Mouse (Mus musculus) CD8-positive naive resting alpha-beta T cell, adult 2 months (primary cell): Measurements from ENCODE around the gene Dlg2.

ENCODE experiments used
- DNase-seq, 2 experiments: peaks; one replicate each; pipeline ENCODE4 v3.0.0; 2022; ENCODE audit warnings: low read depth in 2 of 2, low spot score in 2 of 2

The Dlg2 gene

GRCm38 (mm10) chr7:92442082-92442481, 1965.6 kb downstream of the Dlg2 start:
- DNase-seq = no peak

DNA sequence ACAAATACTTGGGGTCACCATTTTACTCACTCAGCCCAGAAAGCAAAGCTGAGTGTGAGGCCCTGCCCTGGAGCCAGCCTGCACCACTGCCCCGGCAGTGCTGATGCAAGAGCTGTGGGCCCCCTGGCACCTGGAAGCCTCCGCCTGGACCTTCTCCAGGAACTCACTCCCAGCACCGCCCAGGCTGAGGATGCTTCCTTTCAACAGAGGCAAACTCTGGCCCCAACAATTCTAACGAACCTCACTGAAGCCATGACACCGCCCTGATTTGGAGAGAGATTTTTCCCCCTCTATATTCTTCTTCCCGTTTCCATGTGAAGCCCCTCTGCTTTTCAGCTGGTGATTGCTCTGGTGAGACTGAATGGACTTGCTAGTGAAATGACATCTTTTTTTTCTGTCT, 1971.5 kb downstream of the Dlg2 start:
- DNase-seq = no peak

DNA sequence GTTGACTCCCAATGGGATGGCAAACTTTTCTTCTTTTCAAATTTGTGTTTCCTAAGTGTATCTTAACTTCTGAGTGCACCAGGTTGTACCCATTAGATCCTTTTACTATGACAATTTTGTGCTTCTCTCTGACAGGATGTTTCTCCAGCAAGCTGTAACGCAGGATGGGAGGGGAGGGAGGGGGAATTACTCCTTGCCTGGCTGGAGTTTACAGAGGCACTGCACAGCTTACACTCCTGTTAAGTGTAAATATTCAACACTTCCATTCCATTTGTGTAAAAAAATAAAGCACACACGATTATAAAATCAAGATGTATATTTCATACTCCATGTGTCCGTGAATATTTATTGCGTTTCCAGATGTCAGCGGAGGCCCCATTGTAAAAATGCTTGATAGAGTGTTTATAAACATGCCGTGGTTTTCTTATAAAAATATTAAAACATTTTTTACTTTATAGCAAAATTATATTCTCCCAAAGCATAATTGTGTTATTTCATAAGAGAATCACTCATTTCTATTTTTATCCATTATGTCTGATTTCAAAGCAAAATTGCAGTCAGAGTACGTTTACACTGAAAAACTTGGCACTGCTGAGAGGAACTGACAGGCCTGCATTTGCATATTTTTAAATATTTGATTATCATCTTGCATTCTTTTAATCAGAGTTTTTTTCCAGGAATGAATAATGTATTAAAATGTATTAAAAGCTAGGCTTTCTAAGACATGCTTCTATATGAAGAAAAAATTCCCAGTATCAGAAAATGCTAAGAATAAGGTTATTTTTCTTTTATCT, 1972.5 kb downstream of the Dlg2 start:
- DNase-seq = no peak

GRCm38 (mm10) chr7:92454176-92454575, 1977.7 kb downstream of the Dlg2 start:
- no peak for DNase-seq

GRCm38 (mm10) chr7:92455927-92456326, 1979.5 kb downstream of the Dlg2 start:
- no peak for DNase-seq

DNA sequence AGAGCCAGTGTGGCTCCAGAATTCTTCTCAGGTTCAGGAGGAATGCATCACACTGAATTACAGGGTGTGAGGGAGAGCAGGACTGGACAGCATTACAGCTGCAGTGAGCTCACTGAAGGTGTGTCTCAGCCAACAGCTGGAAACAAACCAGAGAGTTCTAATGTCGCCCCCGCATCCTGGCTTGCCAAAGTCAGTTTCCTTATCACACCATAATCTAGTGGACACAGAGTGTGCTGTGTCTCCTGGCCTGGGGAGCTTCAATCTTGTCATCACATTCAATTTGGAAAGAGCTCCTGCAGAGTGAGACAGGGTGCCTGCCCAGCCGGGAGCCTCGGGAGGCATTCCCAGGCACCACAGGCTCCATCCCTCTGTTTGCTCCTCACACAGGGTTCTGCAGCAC, 1981.3 kb downstream of the Dlg2 start:
- no peak for DNase-seq

GRCm38 (mm10) chr7:92458308-92458707, 1981.8 kb downstream of the Dlg2 start:
- no peak for DNase-seq

DNA sequence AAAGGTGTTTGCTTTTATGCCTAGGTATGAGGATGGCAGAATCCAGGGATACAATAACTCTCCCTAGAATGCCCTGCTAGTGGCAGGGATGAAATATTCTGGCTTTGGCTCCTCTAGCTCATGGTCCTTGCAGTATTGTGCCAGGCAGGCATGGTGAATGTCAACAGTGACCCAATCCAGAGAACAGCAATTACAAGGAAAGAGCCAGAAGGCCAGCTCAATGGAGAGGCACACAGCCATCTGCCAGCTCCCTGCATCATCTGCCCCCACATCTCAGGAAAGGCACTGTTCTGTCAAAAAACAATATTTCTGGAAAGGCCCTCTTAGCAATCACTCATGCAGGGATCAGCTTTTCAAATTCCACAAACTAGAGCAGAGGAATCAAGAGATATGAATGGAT, 1984.1 kb downstream of the Dlg2 start:
- DNase-seq = no peak

GRCm38 (mm10) chr7:92461256-92461655, 1984.8 kb downstream of the Dlg2 start:
- no peak for DNase-seq

GRCm38 (mm10) chr7:92463080-92463877, 1986.8 kb downstream of the Dlg2 start:
- DNase-seq = no peak

GRCm38 (mm10) chr7:92464290-92464689, 1987.8 kb downstream of the Dlg2 start:
- no peak for DNase-seq

- DNase-seq = no peak
These were observed 2002.7 kb downstream of the Dlg2 start for GRCm38 (mm10) chr7:92479143-92479542.

DNA sequence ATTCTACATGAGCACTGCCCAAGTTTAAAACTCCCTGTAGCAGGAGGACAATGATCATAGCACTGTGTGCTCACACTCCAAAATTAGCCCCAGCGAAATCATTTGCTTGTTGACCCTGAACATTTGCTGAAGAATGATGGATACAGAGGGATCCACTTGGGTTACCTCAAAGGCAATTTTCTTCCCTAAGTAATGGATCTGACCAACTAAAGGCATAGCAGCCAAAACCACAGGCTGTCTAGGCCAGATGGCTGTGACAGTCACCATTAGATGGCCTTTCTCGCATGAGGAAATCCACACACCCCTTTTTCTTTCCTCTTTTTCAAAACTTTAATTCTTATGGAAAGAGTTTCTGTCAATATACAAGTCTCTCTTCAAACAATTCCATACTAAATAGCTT, 2003.3 kb downstream of the Dlg2 start:
- DNase-seq = no peak

GRCm38 (mm10) chr7:92483346-92483745, 2006.9 kb downstream of the Dlg2 start:
- DNase-seq = no peak

DNA sequence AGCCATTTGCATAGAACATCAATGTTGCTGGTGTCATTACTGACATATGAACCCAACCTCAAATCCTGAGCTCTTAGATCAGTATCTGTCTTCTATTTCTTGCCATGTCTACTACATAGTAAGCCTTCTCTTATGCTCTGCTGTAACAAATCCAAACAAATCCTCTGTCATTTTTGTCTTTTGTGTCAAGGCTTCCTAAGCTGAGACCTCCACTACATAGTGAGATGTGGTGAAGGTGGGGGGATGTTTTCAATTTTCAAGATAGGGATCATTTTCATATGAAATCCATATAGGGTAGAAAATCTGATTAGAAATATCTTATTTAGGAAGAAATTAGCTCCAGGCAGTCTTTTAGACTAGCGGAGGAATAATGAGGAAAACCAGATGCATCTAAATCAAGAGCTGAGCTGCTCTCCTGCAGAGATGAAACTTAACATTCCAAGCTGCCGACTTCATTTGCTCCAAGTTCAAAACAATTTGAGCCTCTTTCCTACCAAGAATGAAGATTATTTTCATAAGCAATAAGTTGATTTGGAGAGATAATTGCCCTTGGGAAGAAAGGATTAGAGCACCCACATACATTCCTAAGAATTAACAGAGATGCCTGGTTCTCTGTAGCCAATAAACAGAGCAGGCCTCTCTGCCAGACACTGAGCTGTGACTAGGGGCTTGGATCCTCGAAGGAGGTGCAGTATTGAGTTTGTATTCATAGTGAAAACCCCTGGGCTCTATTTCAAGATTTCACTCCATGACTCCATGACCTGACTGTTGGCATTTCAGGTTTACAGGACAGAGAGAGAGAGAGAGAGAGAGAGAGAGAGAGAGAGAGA, 2009.6 kb downstream of the Dlg2 start:
- DNase-seq = no peak

GRCm38 (mm10) chr7:92486878-92487277, 2010.4 kb downstream of the Dlg2 start:
- no peak for DNase-seq

DNA sequence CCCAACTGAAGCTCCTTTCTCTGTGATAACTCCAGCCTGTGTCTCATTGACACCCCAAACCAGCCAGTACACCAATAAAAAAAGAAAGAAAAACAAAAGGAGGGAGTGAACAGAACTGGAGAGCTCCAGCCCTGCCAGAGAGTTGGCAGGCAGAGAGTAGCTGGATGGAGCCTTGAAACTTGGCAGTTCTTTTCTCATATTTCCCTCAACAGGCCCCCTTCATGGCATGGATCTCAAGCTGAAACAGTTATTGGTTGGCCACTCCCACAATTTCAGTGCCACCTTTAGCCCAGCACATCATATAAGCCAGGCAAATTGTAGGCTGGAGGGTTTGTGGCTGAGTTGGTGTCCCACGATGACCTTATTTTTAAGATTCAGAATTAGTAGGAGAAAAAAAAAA, 2015.8 kb downstream of the Dlg2 start:
- no peak for DNase-seq

DNA sequence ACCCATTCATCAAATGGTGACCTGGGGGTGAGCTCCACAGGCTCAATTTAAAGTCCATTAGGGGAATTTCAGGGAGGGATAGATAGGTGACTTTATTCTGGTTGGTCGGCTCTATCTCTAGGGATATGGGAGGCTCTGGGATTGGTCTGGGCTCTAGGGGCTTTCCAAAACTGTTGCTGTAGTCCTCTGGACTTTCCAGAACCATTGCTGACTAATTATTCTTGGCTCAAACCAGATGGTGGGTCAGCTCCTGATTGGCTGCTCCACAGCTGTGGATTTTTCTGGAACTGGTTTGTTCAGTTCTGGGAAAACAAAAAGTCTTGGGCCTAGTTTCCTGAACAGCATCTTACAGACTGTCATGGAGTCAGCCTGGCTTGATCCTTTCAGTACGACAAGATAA, 2017.0 kb downstream of the Dlg2 start:
- no peak for DNase-seq
